Mouse (Mus musculus): ENCODE measurements around the gene Bbof1. TPM values are rescaled to one million over a fixed set of nuclear protein-coding genes. Genes with fewer than 3 reads are reported as not detected.
A peak's percentile ranks its signal among the peaks of the same experiment; 100 is the strongest.

Bbof1 gene
- total RNA-seq, 2 experiments from 2014 or later: 5.6 to 6.9 TPM

DNA sequence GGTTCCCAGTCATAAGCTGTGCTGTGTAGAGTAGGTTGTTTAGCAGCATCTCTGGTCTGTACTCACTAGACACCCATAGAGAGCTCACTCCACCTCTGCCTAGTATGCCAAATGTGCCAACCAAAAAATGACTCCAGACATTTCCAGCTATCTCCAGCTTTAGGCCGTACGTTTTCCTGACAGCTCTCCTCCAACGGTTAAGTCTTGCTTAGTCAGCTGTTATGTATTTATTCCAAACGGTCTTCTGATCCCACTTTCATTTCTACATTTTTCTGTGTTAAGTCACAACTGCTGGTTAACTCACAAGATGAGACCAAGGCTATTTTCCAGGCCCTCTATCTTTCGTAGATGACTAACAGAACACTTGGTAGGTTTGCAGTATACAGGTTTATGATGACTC, 10.2 kb upstream of the Bbof1 start:
- DNase-seq (ENCODE audit: extremely low spot score in 1 of 2, low spot score in 2 of 2): no peak
- intact Hi-C loops (cut with DNase I): no loop called here

DNA sequence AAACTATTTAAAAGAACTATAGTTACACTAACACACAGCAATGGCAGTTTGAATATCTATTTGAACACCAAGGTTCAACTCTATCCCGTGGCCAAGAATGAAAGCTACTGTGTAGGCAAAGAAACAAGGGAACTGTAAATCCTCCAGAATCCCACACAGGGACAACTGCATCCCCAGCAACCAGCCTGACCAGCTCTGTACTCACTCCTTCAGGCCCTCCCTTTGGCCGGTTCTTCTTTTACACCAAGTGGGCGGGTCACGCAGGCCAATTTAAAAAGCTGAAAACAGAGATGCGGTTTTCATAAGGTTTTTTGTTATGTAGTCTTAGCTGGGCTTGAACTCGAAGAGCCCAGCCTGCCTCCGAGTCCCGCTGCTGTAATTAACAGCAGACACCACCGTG, 9.7 kb upstream of the Bbof1 start:
- DNase-seq (ENCODE audit: extremely low spot score in 1 of 2, low spot score in 2 of 2): no peak
- intact Hi-C loops (cut with DNase I): no loop called here

DNA sequence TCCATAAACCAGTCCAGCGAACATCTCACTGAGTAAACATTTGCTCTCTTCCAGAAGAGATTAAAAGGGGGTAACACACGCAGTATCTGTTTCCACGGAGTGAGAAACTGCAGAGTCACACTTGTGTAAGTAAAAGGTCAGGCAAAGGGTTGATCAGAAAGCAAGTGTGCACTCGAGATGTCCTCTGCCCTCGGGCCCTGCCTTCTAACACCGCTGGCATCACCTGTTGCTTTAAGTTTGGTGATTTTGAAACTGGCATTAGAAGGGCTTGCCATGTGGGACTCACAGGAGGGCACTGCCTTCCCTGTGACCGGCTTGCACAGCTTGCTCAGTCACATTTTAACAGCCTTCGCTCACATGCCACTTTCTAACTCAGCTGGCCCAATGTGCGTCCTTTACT, 9.2 kb upstream of the Bbof1 start:
- DNase-seq (ENCODE audit: extremely low spot score in 1 of 2, low spot score in 2 of 2): no peak
- intact Hi-C loops (cut with DNase I): no loop called here

DNA sequence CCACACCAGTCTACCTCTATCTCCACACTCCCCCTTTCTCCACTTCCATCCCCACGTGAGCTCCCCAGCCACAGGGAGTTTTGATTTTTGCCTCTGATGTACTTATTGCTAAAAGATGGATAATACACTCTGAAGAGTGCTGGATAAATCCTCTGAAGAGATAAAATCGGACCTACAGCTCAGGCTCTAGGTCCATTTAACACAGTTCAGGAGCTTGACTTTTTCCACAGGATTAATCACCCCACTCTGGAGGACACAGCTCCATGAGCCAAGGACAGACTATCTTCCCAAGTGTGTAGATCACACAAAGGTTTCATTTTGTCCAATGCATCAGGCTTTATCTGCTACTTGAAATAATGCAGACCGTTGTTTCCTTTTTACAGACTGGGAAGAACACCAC, 8.8 kb upstream of the Bbof1 start:
- no peak for DNase-seq (ENCODE audit: extremely low spot score in 1 of 2, low spot score in 2 of 2)
- intact Hi-C loops (cut with DNase I): no loop called here

DNA sequence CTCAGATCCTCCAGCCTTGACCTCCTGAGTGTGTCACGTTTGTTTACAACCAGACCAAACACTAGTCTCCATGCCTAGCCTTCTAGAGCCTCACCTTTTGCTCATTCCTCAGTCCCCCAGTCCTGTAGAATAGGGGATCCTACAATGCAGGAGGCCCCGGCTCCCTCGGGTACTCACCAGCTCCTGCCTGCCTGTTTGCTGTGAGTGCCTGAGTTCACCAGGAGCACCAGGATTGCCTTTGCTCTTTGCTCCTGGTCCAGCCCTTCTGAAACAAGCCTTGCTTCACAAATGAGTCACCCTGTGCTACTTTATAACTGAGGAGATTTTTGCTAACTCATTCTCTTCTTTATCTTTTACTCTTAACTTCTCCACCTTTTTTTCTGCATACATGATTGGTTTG, 8.2 kb upstream of the Bbof1 start:
- no peak for DNase-seq (ENCODE audit: extremely low spot score in 1 of 2, low spot score in 2 of 2)
- intact Hi-C loops (cut with DNase I): no loop called here

DNA sequence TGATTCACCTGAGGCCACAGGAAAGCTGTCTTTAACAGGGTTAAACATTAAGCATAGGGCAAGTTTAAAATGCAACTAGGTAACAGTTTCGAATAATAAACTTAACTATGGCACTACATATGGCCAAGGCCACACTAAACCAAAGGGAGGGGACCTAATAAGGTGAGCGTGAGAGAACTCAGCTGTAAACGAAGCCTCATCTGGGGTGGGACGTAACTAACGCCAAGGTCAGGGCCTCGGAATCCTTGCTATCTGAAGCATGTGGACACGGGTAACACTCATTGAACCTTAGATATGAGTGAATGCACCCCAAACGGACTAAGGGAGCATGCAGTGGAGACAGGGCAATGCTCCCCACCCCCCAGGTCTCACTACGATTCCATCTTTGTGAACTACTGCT, 5.9 kb upstream of the Bbof1 start:
- DNase-seq (ENCODE audit: extremely low spot score in 1 of 2, low spot score in 2 of 2): no peak
- intact Hi-C loops (cut with DNase I): no loop called here

DNA sequence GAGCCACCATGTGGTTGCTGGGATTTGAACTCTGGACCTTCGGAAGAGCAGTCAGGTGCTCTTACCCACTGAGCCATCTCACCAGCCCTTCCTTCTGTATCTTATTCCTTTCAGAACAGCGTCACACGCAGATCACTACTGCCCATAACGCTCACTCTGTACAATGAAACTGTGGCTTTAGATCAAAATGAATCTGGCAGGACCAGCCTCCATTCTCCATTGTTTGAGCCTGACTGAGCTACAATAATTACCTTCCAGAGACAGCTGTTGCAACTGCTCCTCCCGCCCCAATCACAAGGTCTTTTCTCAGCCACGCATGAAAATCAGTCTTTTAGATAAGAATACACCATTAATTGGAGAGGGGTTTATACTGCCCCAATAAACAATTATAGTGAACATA, 4.3 kb upstream of the Bbof1 start:
- no peak for DNase-seq (ENCODE audit: extremely low spot score in 1 of 2, low spot score in 2 of 2)
- intact Hi-C loops (cut with DNase I): no loop called here

DNA sequence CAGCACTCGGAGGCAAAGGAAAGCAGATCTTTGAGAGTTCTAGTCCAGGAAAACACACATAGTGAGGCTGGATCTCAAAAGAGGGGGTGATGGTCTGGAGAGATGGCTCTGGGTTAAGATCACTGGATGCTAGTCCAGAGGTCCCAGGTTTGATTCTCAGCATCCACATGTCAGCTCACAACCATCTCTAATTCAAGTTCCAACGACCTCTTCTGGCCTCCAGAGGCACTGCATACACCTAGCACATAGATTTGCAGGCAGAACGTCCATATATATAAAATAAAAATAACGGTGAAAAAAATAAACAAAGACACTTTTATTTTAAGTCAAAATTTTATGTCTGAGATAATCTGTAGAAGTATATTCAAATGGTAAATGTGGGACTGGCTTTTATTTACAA, 1.6 kb upstream of the Bbof1 start:
- no peak for DNase-seq (ENCODE audit: extremely low spot score in 1 of 2, low spot score in 2 of 2)
- intact Hi-C loops (cut with DNase I): no loop called here

DNA sequence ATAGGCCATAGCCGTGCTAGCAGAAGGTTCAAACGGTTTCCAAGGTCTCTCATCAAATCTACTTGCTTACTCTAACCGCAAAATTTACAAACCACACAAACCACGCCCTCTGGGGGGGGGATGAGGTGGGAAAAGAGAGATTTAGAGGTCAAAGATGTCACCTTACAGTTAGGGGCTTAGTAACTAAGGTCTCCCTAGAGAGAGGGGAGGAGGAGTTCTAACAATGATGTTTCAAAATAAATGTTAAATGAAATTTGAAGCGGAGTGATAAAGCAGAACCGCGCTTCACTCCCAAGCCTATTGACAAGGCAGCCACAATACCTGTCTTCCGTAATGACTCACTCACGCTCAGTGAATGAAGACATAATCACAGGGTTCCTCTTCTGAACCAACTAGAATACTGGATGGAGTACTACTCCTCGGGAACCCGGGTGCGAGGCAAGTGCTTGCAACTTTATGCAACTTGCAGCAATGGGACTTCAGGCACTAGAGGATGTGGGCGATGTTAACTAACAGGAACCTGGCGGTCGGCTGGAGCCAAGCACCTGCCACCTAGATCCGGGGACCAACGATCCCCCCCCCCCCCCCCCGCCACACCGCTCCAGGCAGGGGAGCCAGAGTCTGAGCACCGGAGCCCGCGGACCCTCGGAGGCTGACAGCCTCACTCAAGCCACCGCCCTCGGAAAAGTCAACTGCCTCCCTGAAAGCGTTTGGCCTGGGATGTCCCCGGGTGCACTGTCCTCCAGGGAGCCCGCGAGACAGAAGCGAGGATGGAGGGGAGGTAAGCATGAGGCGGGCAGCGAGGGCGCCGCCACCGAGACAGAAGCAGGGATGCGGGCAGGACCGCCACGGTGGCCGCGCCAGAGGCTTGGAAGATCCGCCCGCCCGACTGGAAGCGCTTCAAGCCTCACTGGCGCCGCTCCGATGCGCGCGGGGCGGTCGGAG, 725 bp upstream of the Bbof1 start:
- intact Hi-C loops (cut with DNase I): no loop called here
- DNase-seq (ENCODE audit: extremely low spot score in 1 of 2, low spot score in 2 of 2): peak in 1 of 2 experiments; percentile 27

DNA sequence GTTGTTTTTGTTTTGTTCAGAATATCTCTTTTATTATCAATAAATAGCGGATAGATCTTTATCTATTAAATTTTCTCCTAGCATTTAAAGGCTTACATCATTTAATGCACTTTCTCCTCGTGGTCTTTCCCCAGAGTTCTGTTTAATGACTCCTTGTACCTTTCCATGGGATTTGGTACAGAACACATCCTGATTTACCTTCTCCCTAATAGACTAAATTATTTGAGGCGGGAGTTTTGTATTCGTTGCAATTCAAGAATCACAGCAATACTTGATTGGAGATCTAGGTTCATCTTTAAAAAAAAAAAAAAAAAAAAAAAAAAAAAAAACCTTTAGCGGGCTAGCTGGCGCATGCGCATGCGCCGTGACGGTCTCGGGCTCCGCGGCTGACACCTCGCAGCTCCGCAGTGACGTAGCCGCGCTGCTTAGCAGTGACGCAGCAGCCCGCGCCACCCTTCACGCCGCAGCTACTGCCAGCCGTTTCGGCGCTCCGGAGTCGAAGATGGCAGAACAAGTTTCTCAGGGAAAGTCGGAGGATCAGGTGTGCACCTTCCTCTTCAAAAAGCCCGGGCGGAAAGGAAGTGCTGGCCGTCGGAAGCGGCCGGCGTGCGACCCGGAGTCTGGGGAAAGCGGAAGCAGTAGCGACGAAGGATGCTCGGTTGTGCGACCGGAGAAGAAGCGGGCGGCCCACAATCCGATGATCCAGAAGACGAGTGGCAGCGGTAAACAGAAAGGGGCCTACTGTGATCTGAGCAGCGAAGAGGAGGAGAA, 8.1 kb downstream of the Bbof1 start, which contains the start of gene Rnf113a2:
Gene Rnf113a2 (plus strand): TSS at position 363 of the 771 bp plus-strand sequence.
- intact Hi-C loops (cut with DNase I): no loop called here
- DNase-seq (ENCODE audit: extremely low spot score in 1 of 2, low spot score in 2 of 2): peak; percentile 82 to 93

DNA sequence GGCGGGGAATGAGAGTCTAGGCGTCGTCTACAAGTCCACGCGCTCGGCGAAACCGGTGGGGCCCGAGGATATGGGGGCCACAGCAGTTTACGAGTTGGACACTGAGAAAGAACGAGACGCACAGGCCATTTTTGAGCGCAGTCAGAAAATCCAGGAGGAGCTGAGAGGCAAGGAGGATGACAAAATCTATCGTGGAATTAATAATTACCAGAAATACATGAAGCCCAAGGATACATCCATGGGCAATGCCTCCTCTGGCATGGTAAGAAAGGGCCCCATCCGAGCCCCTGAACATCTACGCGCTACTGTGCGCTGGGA, 8.7 kb downstream of the Bbof1 start:
- intact Hi-C loops (cut with DNase I): no loop called here

DNA sequence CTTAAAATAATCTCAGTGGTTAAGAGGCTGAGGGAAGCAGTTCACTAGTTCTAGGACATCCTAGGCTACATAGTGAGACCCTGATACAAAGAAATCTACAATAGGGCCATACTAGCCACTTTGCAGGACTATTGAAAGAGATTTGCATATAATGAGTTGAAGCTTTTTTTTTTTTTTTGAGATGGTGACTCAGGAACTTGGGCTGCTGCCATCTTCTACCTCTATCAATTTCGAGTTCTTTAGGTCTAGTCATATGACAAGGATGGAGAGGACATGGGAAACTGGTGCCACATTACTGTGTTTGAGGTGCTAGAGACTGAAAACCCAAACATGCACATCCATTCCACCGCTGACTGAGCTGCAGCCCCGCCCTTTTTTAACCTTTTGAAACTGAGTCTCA, 15.1 kb downstream of the Bbof1 start:
- DNase-seq (ENCODE audit: extremely low spot score in 1 of 2, low spot score in 2 of 2): no peak
- intact Hi-C loops (cut with DNase I): no loop called here

More for the DNA sequence above, 8.7 kb downstream of the Bbof1 start:
- DNase-seq (ENCODE audit: extremely low spot score in 1 of 2, low spot score in 2 of 2): no peak

DNA sequence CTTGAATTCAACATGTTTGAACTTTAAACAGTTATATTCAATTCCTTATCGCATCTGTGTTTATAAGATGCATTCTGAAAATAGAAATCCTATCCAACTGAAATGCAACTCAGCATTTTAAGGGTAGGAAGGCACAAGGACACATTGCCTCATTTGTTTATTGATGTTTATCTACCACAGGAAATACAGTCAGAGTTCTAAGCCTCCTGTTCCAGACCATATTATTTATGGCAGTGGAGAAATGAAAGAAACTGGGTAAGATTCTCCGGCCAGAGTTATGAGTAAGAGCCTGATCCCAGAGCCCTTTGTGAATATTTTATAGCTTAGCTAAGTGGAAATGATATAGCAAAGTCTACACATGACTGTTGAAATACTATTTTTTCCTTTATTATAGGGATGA, 21.0 kb downstream of the Bbof1 start:
- intact Hi-C loops (cut with DNase I): no loop called here
- DNase-seq (ENCODE audit: extremely low spot score in 1 of 2, low spot score in 2 of 2): no peak

DNA sequence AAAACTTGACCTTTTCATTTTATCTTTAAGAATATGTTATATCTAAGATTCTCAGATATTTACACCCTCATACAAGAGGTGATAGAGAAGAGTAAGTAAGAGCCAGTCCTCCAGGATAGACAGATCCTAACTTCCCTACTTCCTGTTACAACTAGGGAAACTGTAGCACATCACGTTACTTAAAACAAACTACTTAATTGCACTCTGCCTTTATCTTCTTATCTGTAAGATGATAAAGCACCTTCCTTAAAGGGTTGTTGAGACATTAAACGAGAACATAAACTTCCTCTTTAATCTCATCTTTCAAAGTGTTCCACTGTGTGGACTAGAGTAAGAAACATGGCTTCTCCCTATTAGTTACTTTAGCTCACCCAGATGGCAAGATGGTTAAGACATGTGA, 29.8 kb downstream of the Bbof1 start:
- DNase-seq (ENCODE audit: extremely low spot score in 1 of 2, low spot score in 2 of 2): no peak
- intact Hi-C loops (cut with DNase I): no loop called here

DNA sequence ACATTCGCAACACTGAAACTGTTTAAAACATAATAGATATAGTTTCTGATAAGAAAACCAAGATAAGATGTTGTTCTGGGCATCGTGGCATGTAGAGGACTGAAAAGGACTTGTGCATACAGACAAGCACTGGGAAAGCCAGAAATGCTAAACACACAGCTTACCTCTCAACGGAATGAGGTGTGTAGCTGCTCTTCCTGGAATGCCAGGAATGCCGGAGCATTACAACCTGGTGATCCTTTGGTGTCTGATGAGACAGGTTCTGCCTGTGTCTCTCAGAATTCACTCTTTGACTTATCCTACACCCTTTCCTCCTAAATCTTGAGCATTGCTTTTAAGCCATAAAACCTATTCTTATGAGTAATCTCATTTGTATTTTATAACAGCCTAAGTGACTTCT, 33.7 kb downstream of the Bbof1 start:
- DNase-seq (ENCODE audit: extremely low spot score in 1 of 2, low spot score in 2 of 2): no peak
- intact Hi-C loops (cut with DNase I): no loop called here

DNA sequence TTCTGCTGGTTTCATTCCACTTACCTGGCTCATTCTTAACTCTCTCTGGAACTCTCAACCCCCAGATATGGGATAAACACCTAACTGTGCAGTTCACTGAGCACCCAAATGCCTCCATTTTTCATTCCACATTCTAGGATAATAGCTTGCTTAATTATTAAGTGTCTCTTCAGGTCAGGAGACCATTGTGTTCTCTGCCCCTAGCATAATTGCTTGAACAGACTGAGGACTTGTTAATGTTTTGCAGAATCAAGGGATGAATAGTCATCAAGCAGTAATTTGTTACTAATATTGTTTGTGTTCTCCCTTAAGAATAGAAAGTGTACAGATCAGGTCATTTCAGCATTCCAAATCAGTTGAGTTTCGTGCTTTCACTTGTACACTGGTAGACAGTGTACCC, 38.5 kb downstream of the Bbof1 start:
- no peak for DNase-seq (ENCODE audit: extremely low spot score in 1 of 2, low spot score in 2 of 2)
- intact Hi-C loops (cut with DNase I): no loop called here

DNA sequence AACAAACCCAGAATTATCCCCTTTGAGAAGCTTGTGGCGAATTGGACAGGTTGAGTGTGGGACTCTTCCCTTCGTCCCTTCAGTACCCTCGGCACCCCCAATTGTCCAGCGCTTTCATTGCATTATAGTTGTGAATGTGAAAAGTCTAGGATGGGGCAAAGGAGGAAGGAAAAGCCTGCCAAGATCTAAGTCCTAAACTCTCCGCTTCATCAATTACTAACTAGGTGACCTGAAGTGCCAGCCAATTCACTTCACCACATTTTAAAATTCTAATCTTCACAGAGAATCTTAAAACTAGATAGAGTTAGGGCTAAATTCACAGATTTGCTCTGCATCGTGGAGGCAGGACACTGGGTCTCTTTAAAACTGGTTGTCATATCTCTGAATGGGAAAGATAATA, 39.3 kb downstream of the Bbof1 start:
- DNase-seq (ENCODE audit: extremely low spot score in 1 of 2, low spot score in 2 of 2): no peak
- intact Hi-C loops (cut with DNase I): no loop called here

DNA sequence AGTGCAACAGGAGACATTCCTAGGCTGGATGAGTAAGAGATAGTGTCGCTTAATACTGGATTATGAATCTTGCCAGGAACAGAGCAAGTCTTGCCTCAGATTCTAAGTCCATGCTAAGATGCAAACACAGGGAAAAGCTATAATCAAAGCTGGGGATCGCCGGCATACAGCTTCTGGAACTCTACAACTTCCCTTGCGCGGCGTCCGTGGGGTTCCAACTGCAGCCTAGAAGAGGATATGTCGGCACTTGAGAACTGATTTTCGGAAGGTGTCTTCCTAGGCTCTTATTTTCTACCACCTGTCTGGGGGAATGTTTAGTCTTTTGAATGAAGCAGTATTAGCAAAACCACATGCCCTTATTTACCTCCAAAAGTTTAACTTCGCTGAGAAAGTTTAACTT, 41.0 kb downstream of the Bbof1 start:
- intact Hi-C loops (cut with DNase I): no loop called here
- no peak for DNase-seq (ENCODE audit: extremely low spot score in 1 of 2, low spot score in 2 of 2)

DNA sequence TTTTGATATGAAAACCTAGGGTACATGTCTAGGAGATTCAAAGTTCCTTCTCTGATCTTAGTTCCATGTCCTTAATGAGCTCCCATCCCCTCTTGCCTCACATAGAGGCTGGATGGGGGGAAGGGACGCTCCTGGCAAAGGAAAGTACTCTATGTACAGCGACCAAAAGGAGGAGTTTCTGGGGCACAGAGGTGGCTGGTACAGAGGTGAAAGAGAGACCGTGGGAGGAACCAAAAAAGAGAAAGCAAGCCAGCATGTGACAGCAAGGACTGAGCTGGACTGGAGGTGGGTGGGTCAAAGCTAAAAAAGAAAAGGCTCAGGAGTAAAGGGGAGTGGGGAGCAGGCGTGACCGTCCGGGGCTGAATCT, 41.5 kb downstream of the Bbof1 start:
- DNase-seq (ENCODE audit: extremely low spot score in 1 of 2, low spot score in 2 of 2): peak; percentile 28 to 29
- intact Hi-C loops (cut with DNase I): no loop called here
